Mouse (Mus musculus): ENCODE measurements at regions not wholly inside any gene's neighbourhood (a gene's known extent, or its start where the extent isn't known, plus 50 kb on each side); places are given as distances from the start of the nearest gene placed in this dataset.
"Not testable (repeated sequence)": the region's sequence is repeated elsewhere in the genome, so short reads cannot be mapped to it uniquely, and the experiment has no call there.

DNA sequence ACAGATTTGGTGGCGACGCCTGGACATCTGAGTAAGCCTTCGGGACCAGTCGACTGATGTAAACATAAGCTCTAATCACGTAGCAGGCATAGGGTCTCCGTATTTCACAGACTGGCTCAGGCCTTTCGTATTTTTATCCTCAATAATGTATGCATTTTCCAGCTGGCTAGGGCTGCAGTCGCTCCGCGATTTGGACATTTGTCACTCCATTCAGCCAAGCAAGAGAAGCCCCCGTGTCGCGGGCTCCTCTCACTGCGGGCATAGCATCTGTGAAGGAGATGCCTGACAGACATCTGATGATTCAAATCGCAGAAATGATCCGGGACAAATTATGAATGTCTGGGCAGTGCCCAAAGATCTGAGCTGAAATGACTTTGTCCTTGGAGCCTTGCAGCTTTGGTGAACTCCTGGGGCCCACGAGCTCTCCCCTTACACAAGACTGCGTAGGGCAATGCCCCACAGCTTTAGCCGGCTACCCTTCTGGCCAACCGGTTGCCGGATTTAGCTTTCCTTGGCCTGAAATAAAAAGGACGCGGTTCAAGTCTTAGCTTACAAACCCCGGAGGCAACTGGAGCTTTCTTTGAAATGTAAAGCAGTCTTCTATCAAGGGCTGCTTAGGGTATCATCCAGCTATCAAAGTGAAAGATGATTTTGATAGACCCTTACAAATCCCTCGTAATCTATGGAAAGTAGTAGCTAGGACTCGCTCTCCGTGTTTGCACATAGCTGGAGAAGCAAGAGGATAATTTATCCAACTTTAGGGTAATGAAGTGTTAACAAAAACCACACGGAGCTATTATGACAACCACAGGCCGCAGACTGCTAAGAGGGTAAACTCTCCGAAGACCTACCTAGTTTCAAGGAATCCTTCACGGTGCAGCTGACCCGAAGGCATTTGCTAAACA lies 270.6 kb downstream of the Etnk1 start:
- DNase-seq (ENCODE audit: low spot score): no peak

GRCm38 (mm10) chr6:143438272-143438591 lies 271.2 kb downstream of the Etnk1 start:
- DNase-seq (ENCODE audit: low spot score): no peak

DNA sequence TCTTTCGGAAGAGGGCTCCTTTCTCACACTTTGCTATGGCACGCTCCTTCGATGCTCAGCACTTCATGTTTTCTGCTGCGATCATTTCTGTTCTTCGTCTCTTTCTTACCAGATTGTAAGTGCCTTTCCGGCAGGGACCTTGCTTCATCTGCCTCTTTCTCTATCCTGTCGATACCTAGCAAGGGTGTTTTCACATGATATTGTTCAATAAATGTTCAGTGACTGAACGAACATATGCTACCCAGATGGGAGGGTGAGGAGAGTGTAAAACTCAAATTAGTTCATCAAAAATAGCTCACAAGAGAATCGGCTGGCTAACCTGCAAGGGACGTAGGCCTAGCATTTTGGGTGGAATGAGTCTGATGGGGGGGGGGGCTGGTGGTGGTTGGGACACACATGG lies 272.5 kb downstream of the Etnk1 start:
- no peak for DNase-seq (ENCODE audit: low spot score)

DNA sequence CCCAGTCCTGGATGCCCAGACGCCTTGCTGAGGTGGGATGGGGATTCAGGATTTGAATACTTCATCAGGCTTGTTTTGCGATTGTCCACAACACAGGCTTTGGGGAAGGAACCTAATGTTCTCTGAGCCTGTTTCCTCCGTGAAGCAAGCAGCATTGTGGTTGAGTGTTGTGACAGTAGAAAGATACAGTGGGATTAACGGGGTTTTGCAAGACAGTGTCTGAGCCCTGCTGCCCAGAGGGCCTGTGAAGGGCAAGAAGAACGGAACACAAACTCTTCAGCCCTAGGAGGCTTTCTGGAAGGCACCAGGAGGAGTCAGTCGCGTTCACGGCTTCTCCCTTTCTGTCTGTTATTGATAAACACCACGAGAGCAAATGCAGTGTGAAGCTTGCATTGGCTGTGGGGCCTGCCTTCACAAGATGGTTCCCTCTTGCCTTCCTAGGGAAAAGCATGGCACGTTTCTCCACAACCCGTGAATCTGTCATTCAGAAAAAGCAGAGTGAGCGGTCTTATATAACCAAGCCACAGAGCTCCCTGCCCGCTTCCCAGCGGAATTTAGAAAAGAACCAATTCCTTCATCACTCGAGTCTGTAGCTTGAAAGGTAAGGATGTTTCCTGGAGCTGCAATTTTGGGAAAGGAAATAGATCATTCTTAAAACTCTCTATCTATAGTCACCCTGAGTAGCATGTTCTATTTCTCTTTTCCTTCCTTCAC lies 273.4 kb downstream of the Etnk1 start:
- no peak for DNase-seq (ENCODE audit: low spot score)

DNA sequence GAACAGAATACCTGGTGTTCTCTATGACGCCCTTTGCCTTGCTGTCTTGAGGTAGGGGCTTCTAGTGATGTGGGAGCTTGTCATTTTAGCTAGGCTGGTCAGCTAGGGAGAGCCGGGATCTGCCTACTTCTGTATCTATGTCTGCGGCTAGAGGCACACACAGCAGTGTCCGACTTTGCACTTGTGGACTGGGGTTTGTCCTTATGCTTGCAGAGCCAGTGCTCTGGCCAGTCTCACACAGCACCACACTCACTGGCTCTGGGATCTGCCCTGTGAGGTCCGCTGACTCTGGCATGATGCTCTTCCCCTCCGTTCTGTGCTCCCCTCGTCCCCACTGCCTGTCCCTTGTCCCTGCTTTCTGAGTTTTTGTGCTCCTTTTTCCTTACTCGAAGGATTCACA lies 275.3 kb downstream of the Etnk1 start:
- DNase-seq (ENCODE audit: low spot score): no peak

DNA sequence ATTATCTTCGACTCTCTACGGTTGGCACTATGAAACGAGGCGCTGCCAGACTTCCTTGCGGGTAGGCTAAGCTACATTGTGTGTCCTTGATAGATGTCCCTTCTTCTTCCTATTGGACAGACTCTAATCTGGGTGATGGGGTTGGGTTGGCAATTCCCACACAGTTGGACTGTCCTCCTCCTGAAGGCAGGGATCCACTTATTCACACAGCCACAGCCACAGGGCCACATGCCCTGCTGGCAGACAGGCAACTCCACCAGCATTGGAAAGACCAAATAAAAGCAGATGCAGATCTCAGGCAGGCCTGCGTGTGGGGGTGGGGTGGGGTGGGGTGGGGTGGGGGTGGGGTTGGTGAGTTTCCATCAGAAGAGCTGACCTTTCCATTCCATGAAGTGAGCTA lies 276.4 kb downstream of the Etnk1 start:
- DNase-seq (ENCODE audit: low spot score): no peak

DNA sequence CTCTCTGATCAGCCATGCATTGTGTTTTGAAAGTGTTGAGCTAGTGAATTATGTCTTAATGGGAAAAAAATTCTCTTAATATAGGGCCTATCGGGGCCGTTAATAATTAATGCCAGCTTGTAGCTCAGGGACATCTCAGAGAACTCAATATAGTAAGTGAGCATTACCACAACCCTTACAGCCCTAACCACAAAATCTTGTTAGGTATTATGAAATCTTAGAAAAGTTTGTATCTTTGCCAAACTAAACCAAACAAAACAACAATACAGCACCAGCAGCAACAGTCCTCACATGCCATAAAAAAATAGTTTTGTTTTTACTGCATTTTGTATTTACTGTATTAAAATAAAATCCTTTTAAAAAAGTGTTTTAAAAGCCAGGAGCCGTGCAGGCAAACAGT lies 277.8 kb downstream of the Etnk1 start:
- no peak for DNase-seq (ENCODE audit: low spot score)

GRCm38 (mm10) chr6:143445834-143446552 lies 279.0 kb downstream of the Etnk1 start:
- no peak for DNase-seq (ENCODE audit: low spot score)

DNA sequence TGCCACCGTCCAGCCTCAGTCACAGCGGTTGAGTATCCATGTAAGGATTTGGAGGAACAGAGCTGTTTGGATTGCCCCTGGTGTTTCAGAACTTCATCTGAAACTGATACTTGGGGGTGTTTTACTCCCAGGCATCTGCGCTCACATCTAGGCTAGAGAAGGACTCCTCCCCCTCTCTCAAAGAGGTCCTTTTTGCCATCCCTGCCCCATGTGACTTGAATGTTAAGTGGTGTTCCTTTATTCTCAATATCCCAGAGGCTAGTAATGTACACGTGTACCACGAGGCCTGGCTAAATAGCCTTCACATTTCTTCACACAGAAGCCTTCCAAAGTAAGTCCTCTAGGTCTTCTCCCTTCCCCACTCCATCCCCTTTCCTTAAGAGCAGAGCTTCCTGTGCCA lies 280.0 kb downstream of the Etnk1 start:
- DNase-seq (ENCODE audit: low spot score): no peak

GRCm38 (mm10) chr6:143449071-143449470 lies 282.1 kb downstream of the Etnk1 start:
- DNase-seq (ENCODE audit: low spot score): no peak

DNA sequence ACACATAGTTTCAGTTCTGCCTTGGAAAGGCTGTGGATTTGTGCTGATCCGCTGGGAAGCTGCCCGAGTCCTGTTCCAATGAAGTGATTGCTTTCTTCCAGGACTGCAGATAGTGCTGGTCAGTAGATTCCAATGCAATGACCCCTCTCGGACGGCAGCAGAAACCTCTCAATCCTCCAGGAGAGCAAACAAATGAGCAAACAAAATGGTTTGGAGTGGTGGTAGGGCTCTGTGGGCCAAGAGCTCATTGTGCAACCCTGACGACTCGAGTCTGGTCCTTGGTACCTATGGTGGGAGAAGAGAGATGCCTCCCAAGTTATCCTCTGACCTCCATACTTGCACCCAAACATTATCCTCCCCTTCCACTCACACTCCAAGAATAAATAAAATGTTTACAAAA lies 284.8 kb downstream of the Etnk1 start:
- no peak for DNase-seq (ENCODE audit: low spot score)

DNA sequence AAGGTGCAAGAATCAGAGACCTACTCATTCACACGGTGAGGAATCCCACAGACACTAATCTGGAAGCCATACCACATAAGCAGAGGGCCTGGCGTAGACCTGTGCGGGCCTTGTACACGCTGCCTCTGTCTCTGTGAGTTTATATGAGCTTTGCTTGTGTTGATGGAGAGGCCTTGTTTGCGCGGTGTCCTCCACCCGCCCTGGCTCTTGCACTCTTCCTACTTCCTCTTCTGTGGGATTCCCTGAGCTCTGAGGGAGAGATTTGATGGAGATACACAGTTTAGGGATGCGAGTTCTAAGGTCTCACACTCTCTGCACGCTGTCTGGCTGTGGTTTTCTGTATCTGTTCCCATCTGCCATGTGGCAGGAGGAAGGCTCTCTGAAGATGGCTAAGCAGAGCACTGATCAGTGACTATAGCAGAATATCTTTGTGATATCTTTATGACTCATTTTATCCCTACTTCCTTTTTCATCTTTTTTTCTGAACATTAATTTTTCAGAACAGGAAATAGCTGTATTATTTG lies 287.7 kb downstream of the Etnk1 start:
- no peak for DNase-seq (ENCODE audit: low spot score)

DNA sequence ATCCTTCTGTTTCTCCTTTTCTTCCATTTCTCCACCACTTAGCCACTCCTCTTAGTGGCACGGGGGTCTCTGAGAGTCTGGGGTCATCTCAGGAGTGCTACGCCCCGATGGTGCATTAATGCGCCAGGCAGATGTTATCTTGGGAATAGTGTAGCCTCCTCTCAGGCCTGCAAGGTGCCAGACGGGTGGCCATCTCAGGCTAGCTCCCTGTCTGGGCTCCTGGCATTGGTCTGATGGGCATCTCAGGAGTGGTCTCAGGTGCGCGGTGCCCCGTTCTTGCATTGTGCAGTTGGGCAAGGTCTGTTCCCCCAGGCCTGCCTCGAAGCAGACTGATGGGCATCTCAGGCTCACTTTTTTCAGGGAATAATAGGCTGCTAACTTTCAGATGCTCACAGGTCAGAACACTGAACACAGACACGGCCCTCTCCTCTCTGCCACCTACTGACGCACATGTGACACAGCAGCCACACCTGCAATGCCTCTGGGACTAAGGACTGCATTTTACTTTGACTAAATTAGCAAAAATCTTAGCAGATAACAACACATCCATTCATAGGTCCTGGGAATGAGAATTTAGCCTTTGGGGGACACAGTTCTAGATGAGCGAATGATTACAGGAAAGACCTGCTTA lies 298.0 kb downstream of the Etnk1 start:
- DNase-seq (ENCODE audit: low spot score): no peak

DNA sequence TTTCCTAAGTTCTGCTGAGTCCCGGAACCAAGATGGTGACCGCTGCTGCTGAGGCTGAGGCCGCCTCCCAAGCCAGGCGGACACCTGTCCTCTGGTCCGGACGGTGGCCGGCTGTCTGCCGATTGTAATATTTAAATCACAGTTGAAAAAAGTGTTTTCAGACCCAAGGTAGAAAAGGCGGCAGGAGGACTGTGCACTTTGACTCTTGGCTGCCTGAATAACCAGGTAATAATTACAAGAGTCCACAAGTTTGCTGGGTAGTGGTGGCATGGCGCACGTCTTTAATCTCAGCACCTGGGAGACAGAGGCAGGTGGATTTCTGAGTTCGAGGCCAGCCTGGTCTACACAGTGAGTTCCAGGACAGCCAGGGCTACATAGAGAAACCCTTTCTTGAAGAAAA lies 305.7 kb downstream of the Etnk1 start:
- DNase-seq (ENCODE audit: low spot score): not testable (repeated sequence)

DNA sequence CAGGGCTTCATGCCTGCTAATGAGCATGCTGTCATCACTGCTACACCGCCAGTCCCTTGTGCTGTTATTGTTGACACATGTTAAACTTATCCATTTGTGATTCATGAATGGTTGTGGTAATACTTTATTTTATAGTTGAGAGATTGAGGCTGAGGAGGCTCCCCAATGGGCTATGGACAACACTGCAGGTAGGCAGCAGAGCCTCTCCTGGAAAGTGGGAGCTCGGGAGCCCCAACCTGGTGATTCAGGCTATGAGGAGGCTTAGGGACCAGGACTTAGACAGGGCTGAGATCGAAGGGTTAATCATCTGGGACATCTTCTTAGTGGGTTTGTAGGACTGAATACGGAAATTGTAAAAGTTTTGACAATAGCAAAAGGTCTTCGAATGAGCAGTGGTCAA lies 307.4 kb downstream of the Etnk1 start:
- no peak for DNase-seq (ENCODE audit: low spot score)

DNA sequence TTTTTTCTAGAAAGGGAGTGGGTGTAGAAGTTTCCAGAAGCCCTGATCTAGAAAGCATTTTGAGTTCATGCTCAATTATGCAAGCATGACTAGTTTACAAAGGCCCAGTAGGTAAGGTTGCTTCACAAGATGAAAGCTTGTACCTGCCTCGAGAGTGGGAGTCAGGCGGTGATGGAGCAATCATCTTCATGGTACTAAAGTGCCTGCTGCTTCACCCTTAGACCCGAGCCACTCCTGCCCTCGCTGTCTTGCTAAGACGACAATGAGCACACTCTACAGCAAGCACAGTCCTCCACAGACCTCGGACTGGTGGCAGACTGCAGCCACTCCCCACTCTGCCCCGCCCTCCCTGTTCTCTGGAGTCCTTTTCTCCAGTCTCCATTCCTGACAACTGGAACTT lies 308.3 kb downstream of the Etnk1 start:
- DNase-seq (ENCODE audit: low spot score): no peak

- no peak for DNase-seq (ENCODE audit: low spot score)
Observed at GRCm38 (mm10) chr6:143477396-143477795, 310.4 kb downstream of the Etnk1 start.

- no peak for DNase-seq (ENCODE audit: low spot score)
Observed at GRCm38 (mm10) chr6:143479239-143479638, 312.2 kb downstream of the Etnk1 start.

GRCm38 (mm10) chr6:143479701-143480388 lies 312.8 kb downstream of the Etnk1 start:
- no peak for DNase-seq (ENCODE audit: low spot score)

- DNase-seq (ENCODE audit: low spot score): no peak
Observed at GRCm38 (mm10) chr6:143482272-143482671, 315.3 kb downstream of the Etnk1 start.

GRCm38 (mm10) chr6:143482868-143483267 lies 315.8 kb downstream of the Etnk1 start:
- no peak for DNase-seq (ENCODE audit: low spot score)

Measured in urinary bladder, adult 2 months (tissue).